Mouse (Mus musculus): ENCODE data around the gene Cers2. TPM values are rescaled to one million over a fixed set of nuclear protein-coding genes. Genes with fewer than 3 reads are reported as not detected.
"Not testable (repeated sequence)": the region's sequence is repeated elsewhere in the genome, so short reads cannot be mapped to it uniquely, and the experiment has no call there.

Cers2 gene
- polyA plus RNA-seq, 1 experiment from 2014 or later, result 117 TPM

GRCm38 (mm10) chr3:95357746-95358145 is 43.2 kb downstream of the Cers2 start:
- WGBS (ENCODE audit: insufficient replicate concordance), result 84% methylated on average over 2 of the region's 2 CpGs
- no peak for ATAC-seq (replicated peaks; ENCODE audit: insufficient number of reproducible peaks, low FRiP score, low TSS enrichment)
- Histone ChIP-seq H3K9ac (ENCODE audit: low read depth, low read length) (no peak overlapping the region), H3K4me1 (ENCODE audit: control insufficient read depth, insufficient read depth, low read length) (no peaks in the 10 kb centered on the region), H3K36me3 (ENCODE audit: control insufficient read depth, insufficient read depth, low read length) (no peaks in the 10 kb centered on the region; the same call in 1 of the 2 replicates), H3K4me3 (ENCODE audit: low read depth, low read length) (no peak overlapping the region), H3K9me3 (replicated peaks; ENCODE audit: control insufficient read depth, low read length) (no peaks in the 10 kb centered on the region), H3K4me2 (no peak overlapping the region), H3K27ac (ENCODE audit: low read depth, low read length) (no peak overlapping the region), H3K27me3 (ENCODE audit: control insufficient read depth, insufficient read depth, low read length) (no peaks in the 10 kb centered on the region)

GRCm38 (mm10) chr3:95360276-95360675 is 45.7 kb downstream of the Cers2 start:
- H3K27me3 ChIP-seq (ENCODE audit: control insufficient read depth, insufficient read depth, low read length); H3K9ac ChIP-seq (ENCODE audit: low read depth, low read length); ATAC-seq (replicated peaks; ENCODE audit: insufficient number of reproducible peaks, low FRiP score, low TSS enrichment); H3K4me1 ChIP-seq (ENCODE audit: control insufficient read depth, insufficient read depth, low read length); H3K9me3 ChIP-seq (replicated peaks; ENCODE audit: control insufficient read depth, low read length); H3K4me2 ChIP-seq; H3K27ac ChIP-seq (ENCODE audit: low read depth, low read length); H3K4me3 ChIP-seq (ENCODE audit: low read depth, low read length); H3K36me3 ChIP-seq (ENCODE audit: control insufficient read depth, insufficient read depth, low read length): not testable (repeated sequence)
- 65% methylated on average over 3 of the region's 3 CpGs for WGBS (ENCODE audit: insufficient replicate concordance)

- Histone ChIP-seq H3K9ac (ENCODE audit: low read depth, low read length) (no peak overlapping the region), H3K4me2 (no peak overlapping the region), H3K36me3 (ENCODE audit: control insufficient read depth, insufficient read depth, low read length) (no peaks in the 10 kb centered on the region), H3K4me3 (ENCODE audit: low read depth, low read length) (no peak overlapping the region), H3K27ac (ENCODE audit: low read depth, low read length) (no peak overlapping the region), H3K9me3 (replicated peaks; ENCODE audit: control insufficient read depth, low read length) (no peaks in the 10 kb centered on the region), H3K4me1 (ENCODE audit: control insufficient read depth, insufficient read depth, low read length) (no peaks in the 10 kb centered on the region), H3K27me3 (ENCODE audit: control insufficient read depth, insufficient read depth, low read length) (no peaks in the 10 kb centered on the region)
- ATAC-seq (replicated peaks; ENCODE audit: insufficient number of reproducible peaks, low FRiP score, low TSS enrichment), result no peak
These were observed 55.5 kb downstream of the Cers2 start for GRCm38 (mm10) chr3:95370101-95370500.

Other genes with a start within 250 kb of the Cers2 start
- 11.8 and 14.0 TPM in 2 replicates for gene Pip5k1a, start 207.9 kb upstream of the Cers2 start, polyA plus RNA-seq (2014; fragmentation: Nextera tagmentation; extraction: Ambion mirVana)
- gene Vps72, start 203.8 kb upstream of the Cers2 start, polyA plus RNA-seq (2014; fragmentation: Nextera tagmentation; extraction: Ambion mirVana), result 108 and 113 TPM in 2 replicates
- 0.53 and 0.83 TPM in 2 replicates for gene Tmod4, start 190.3 kb upstream of the Cers2 start, polyA plus RNA-seq (2014; fragmentation: Nextera tagmentation; extraction: Ambion mirVana)
- 57.7 and 61.8 TPM in 2 replicates for gene Scnm1, start 180.8 kb upstream of the Cers2 start, polyA plus RNA-seq (2014; fragmentation: Nextera tagmentation; extraction: Ambion mirVana)
- gene Lysmd1, start 180.7 kb upstream of the Cers2 start, polyA plus RNA-seq (2014; fragmentation: Nextera tagmentation; extraction: Ambion mirVana), result 6.5 and 7.6 TPM in 2 replicates
- gene Tnfaip8l2, start 172.4 kb upstream of the Cers2 start, polyA plus RNA-seq (2014; fragmentation: Nextera tagmentation; extraction: Ambion mirVana), result 0.79 and 1.5 TPM in 2 replicates
- gene Sema6c, start 154.3 kb upstream of the Cers2 start, polyA plus RNA-seq (2014; fragmentation: Nextera tagmentation; extraction: Ambion mirVana), result 2.2 and 2.8 TPM in 2 replicates
- gene Gabpb2, start 96.9 kb upstream of the Cers2 start, polyA plus RNA-seq (2014; fragmentation: Nextera tagmentation; extraction: Ambion mirVana), result 5.4 and 7.2 TPM in 2 replicates
- 62.3 and 68.9 TPM in 2 replicates for gene Cdc42se1, start 86.1 kb upstream of the Cers2 start, polyA plus RNA-seq (2014; fragmentation: Nextera tagmentation; extraction: Ambion mirVana)
- 16.4 and 21.0 TPM in 2 replicates for gene Mllt11, start 82.6 kb upstream of the Cers2 start, polyA plus RNA-seq (2014; fragmentation: Nextera tagmentation; extraction: Ambion mirVana)
- 0.30 and 0.62 TPM in 2 replicates for gene Gm128, start 73.2 kb upstream of the Cers2 start, polyA plus RNA-seq (2014; fragmentation: Nextera tagmentation; extraction: Ambion mirVana)
- gene Bnipl, start 63.6 kb upstream of the Cers2 start, polyA plus RNA-seq (2014; fragmentation: Nextera tagmentation; extraction: Ambion mirVana), result not detected in 2 replicates
- 24.3 and 25.1 TPM in 2 replicates for gene Mindy1, start 33.4 kb upstream of the Cers2 start, polyA plus RNA-seq (2014; fragmentation: Nextera tagmentation; extraction: Ambion mirVana)
- 24.7 and 32.2 TPM in 2 replicates for gene Prune1, start 32.7 kb upstream of the Cers2 start, polyA plus RNA-seq (2014; fragmentation: Nextera tagmentation; extraction: Ambion mirVana)
- gene Anxa9, start 7.6 kb upstream of the Cers2 start, polyA plus RNA-seq (2014; fragmentation: Nextera tagmentation; extraction: Ambion mirVana), result 0.84 and 1.5 TPM in 2 replicates
- gene Setdb1, start 42.4 kb downstream of the Cers2 start, polyA plus RNA-seq (2014; fragmentation: Nextera tagmentation; extraction: Ambion mirVana), result 31.6 and 37.6 TPM in 2 replicates
- gene 4930558C23Rik, start 88.0 kb downstream of the Cers2 start, polyA plus RNA-seq (2014; fragmentation: Nextera tagmentation; extraction: Ambion mirVana), result not detected in 2 replicates
- gene Arnt, start 119.6 kb downstream of the Cers2 start, polyA plus RNA-seq (2014; fragmentation: Nextera tagmentation; extraction: Ambion mirVana), result 20.6 and 28.5 TPM in 2 replicates
- 9.9 and 14.0 TPM in 2 replicates for gene Ctsk, start 184.5 kb downstream of the Cers2 start, polyA plus RNA-seq (2014; fragmentation: Nextera tagmentation; extraction: Ambion mirVana)
- 5.4 and 6.2 TPM in 2 replicates for gene Ctss, start 212.0 kb downstream of the Cers2 start, polyA plus RNA-seq (2014; fragmentation: Nextera tagmentation; extraction: Ambion mirVana)
- gene Hormad1, start 244.9 kb downstream of the Cers2 start, polyA plus RNA-seq (2014; fragmentation: Nextera tagmentation; extraction: Ambion mirVana), result 0.65 TPM in 1 of 2 replicates, not detected in the other

All from heart, embryonic 11.5 days (tissue).